Mouse (Mus musculus) myocyte (in vitro differentiated cells): ENCODE results near the gene Gpr22.

Experiments used
- E2F4 ChIP-seq: IDR thresholded peaks from one replicate; pipeline ENCODE4 v1.6.1; 2011; ENCODE audit warnings: mild to moderate bottlenecking, control low read depth, moderate library complexity; ENCODE audit not compliant: insufficient read depth
- MYOD1 ChIP-seq, 3 experiments: IDR thresholded peaks; one replicate each; pipeline ENCODE4 v1.6.1; 2011; ENCODE audit warnings: control low read depth in 2 of 3, low read depth in 2 of 3, mild to moderate bottlenecking in 2 of 3, moderate library complexity in 1 of 3; ENCODE audit not compliant: insufficient read length in 2 of 3, control insufficient read depth in 1 of 3

DNA sequence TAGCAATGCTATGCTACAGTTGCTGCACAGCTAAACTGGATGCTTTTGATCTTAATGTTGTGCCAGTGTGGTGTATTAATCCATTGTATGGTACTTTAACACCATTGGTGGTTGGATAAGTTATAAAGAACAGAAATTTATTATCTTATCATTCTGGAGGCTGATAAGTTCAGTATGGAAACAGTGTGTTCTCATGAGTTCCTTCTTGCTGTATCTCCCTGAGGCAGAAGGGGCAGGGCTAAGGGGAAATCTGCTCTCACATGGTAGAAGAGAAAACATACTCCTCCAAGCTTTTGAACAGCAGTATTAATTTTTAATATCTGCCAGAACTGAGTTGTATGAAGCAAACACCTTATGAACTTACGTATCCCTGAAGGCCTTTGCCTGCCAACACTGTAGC is 20.5 kb downstream of the Gpr22 start:
- no peak for TF ChIP-seq E2F4
- TF ChIP-seq MYOD1 (IDR thresholded peaks at IDR 0.05; ENCODE audit: control insufficient read depth in 1 of 3, insufficient read length in 2 of 3, low read depth in 2 of 3), result no peak
